Mouse (Mus musculus) intestine, postnatal 0 days (tissue): ENCODE data around the gene Zfp867. TPM values are rescaled to one million over a fixed set of nuclear protein-coding genes. Genes with fewer than 3 reads are reported as not detected.

Source experiments
- ATAC-seq: fragments of 200-750 bp; cut with Nextera tagmentation; 2 replicates; pipeline ENCODE4 v1.8.0; 2017; ENCODE audit warnings: mild to moderate bottlenecking, moderate TSS enrichment, moderate library complexity
- H3K27ac ChIP-seq: fragments of 300-500 bp; sonication (generic); 2 replicates; pipeline ENCODE4 v1.5.1; 2014; ENCODE audit warnings: mild to moderate bottlenecking, low read depth, low read length, moderate library complexity
- H3K27me3 ChIP-seq: fragments of 300-500 bp; sonication (generic); replicated peaks from 2 replicates; pipeline ENCODE4 v1.6.1; 2014; ENCODE audit warnings: low read length, mixed read lengths; ENCODE audit not compliant: control insufficient read depth, insufficient read depth
- H3K36me3 ChIP-seq: fragments of 300-500 bp; sonication (generic); 2 replicates; pipeline ENCODE4 v1.6.1; 2014; ENCODE audit warnings: mild to moderate bottlenecking, moderate library complexity; ENCODE audit not compliant: control insufficient read depth, insufficient read depth
- H3K4me1 ChIP-seq: fragments of 300-500 bp; sonication (generic); replicated peaks from 2 replicates; pipeline ENCODE4 v1.6.1; 2014; ENCODE audit warnings: antibody characterized with exemption, low read length, mixed read lengths; ENCODE audit not compliant: control insufficient read depth, insufficient read depth
- H3K4me2 ChIP-seq: fragments of 300-500 bp; sonication (generic); replicated peaks from 2 replicates; pipeline ENCODE4 v1.6.1; 2014; ENCODE audit warnings: low read depth, mild to moderate bottlenecking, moderate library complexity
- H3K4me3 ChIP-seq: fragments of 300-500 bp; sonication (generic); 2 replicates; pipeline ENCODE4 v1.5.1; 2014; ENCODE audit warnings: low read depth, low read length
- H3K9ac ChIP-seq: fragments of 300-500 bp; sonication (generic); 2 replicates; pipeline ENCODE4 v1.6.1; 2014; ENCODE audit warnings: mild to moderate bottlenecking, low read depth, low read length
- H3K9me3 ChIP-seq: fragments of 300-500 bp; sonication (generic); 2 replicates; pipeline ENCODE4 v1.6.1; 2016; ENCODE audit warnings: mixed run types; ENCODE audit not compliant: control insufficient read depth
- CTCF ChIP-seq: sonication (generic); IDR thresholded peaks from 2 replicates; pipeline ENCODE4 v1.5.1; 2016; ENCODE audit warnings: low read depth, mild to moderate bottlenecking, control low read depth, antibody characterized with exemption, moderate library complexity
- whole genome bisulfite sequencing: fragments of 180-500 bp; shearing (Covaris S2); extraction: QIAGEN DNeasy Blood & Tissue Kit; methylation state at CpG from one replicate; pipeline ENCODE4 v1.1.7; 2014; 5-methylcytosine and 5-hydroxymethylcytosine counted together
- polyA plus RNA-seq: library from polyadenylated mRNA; unstranded; fragments of >200 nt; fragmentation: Nextera tagmentation; extraction: Ambion mirVana; gene quantifications from 2 replicates; pipeline ENCODE4 v1.2.1, GENCODE M21; 2015

Gene Zfp867
- polyA plus RNA-seq, 1 experiment from 2014 or later, result 2.1 TPM

- 84% methylated on average over 5 of the region's 5 CpGs for WGBS
- ATAC-seq, result no peak
- no peak overlapping the region for H3K27ac ChIP-seq
Measured at GRCm38 (mm10) chr11:59418708-59419107, 53.6 kb downstream of the Zfp867 start.

DNA sequence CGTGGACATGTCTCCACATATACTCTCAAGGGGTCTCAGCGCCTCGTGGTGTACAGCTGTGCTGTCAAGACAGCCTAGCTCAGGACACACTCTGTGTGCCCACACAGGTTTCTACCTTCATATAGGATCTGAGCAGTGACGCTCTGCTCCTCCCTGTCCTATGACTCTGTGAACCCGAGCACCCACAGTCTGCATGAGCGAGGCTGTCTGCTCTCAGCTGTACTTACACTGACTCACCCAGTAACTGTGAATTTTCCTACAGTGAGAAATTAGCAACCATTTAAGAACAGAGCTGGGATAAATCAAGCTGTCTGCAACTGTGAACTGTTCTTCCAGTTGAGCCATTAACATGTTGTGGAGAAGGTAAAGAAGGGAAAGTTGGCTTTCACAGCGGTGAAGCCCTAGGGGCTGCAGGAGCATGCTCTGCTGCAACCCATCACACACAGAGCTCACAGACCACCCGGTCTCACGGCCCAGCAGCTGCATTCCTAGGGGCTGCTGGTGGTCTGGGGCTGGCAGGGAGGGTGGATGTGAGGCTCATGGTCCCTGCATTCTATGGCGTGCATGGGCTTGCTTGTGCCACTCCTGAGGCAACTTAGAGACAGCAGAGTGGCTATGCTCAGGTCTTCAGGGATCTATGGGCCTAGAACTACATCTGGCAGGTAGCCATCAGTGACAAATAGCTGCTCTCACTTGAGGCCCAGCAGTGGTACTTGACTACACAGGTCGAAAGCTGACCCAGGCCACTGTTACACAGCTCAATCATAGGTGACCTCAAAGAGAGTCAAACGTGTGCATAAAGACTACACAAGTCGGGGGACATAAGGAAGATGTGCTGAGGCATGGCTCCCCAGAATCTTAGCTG, 59.0 kb downstream of the Zfp867 start:
- peaks cover 16% of the 10 kb centered on the region for H3K36me3 ChIP-seq
- 76% methylated on average over 13 of the region's 13 CpGs for WGBS
- no peak for ATAC-seq
- no peaks in the 10 kb centered on the region for H3K27me3 ChIP-seq
- no peaks in the 10 kb centered on the region for H3K4me1 ChIP-seq
- H3K9me3 ChIP-seq, result no peaks in the 10 kb centered on the region
- H3K27ac ChIP-seq, result no peak overlapping the region
- no peak overlapping the region for H3K4me3 ChIP-seq
- no peak for TF ChIP-seq CTCF
- H3K4me2 ChIP-seq, result no peak overlapping the region
- no peak overlapping the region for H3K9ac ChIP-seq

More at GRCm38 (mm10) chr11:59418708-59419107, 53.6 kb downstream of the Zfp867 start:
- H3K9me3 ChIP-seq, result no peaks in the 10 kb centered on the region
- H3K4me2 ChIP-seq, result no peak overlapping the region
- no peaks in the 10 kb centered on the region for H3K4me1 ChIP-seq
- TF ChIP-seq CTCF, result no peak
- no peak overlapping the region for H3K4me3 ChIP-seq
- no peaks in the 10 kb centered on the region for H3K27me3 ChIP-seq
- no peak overlapping the region for H3K9ac ChIP-seq
- peaks cover 21% of the 10 kb centered on the region for H3K36me3 ChIP-seq

- H3K27ac ChIP-seq, result no peak overlapping the region
- H3K27me3 ChIP-seq, result no peaks in the 10 kb centered on the region
- H3K4me2 ChIP-seq, result no peak overlapping the region
- H3K36me3 ChIP-seq, result peaks cover 13% of the 10 kb centered on the region
- no peaks in the 10 kb centered on the region for H3K9me3 ChIP-seq
- no peak overlapping the region for H3K4me3 ChIP-seq
- WGBS, result 70% methylated on average over 6 of the region's 6 CpGs
- H3K4me1 ChIP-seq, result no peaks in the 10 kb centered on the region
- no peak for ATAC-seq
- H3K9ac ChIP-seq, result no peak overlapping the region
- no peak for TF ChIP-seq CTCF
Measured at GRCm38 (mm10) chr11:59412058-59412457, 60.2 kb downstream of the Zfp867 start.

Other genes with a start within 250 kb of the Zfp867 start
- 574 and 605 TPM in 2 replicates for gene Arf1, start 244.2 kb downstream of the Zfp867 start, polyA plus RNA-seq
- not detected in 2 replicates for gene Wnt3a, start 181.7 kb downstream of the Zfp867 start, polyA plus RNA-seq
- 2.2 and 2.4 TPM in 2 replicates for gene Wnt9a, start 165.5 kb downstream of the Zfp867 start, polyA plus RNA-seq
- gene Prss38, start 96.8 kb downstream of the Zfp867 start, polyA plus RNA-seq, result not detected in 2 replicates
- 4.1 and 4.4 TPM in 2 replicates for gene Jmjd4, start 22.4 kb downstream of the Zfp867 start, polyA plus RNA-seq
- gene Snap47, start 21.3 kb downstream of the Zfp867 start, polyA plus RNA-seq, result 37.3 and 39.6 TPM in 2 replicates
- 5.4 and 6.2 TPM in 2 replicates for gene Zkscan17, start 54.3 kb upstream of the Zfp867 start, polyA plus RNA-seq
- gene Nlrp3, start 69.1 kb upstream of the Zfp867 start, polyA plus RNA-seq, result 0.14 and 0.17 TPM in 2 replicates
- not detected in 2 replicates for gene Olfr222, start 103.8 kb upstream of the Zfp867 start, polyA plus RNA-seq
- gene Olfr223, start 120.8 kb upstream of the Zfp867 start, polyA plus RNA-seq, result not detected in 2 replicates
- gene Mprip, start 188.8 kb upstream of the Zfp867 start, polyA plus RNA-seq, result 27.8 and 32.6 TPM in 2 replicates